Mouse (Mus musculus) kidney, postnatal 36 days (tissue): ENCODE results near the gene Hebp1.

Source experiments
- DNase-seq, 2 experiments: peaks; one replicate each; pipeline ENCODE4 v3.0.0; 2021 to 2022; ENCODE audit warnings: mixed read lengths in 2 of 2

Hebp1 gene

DNA sequence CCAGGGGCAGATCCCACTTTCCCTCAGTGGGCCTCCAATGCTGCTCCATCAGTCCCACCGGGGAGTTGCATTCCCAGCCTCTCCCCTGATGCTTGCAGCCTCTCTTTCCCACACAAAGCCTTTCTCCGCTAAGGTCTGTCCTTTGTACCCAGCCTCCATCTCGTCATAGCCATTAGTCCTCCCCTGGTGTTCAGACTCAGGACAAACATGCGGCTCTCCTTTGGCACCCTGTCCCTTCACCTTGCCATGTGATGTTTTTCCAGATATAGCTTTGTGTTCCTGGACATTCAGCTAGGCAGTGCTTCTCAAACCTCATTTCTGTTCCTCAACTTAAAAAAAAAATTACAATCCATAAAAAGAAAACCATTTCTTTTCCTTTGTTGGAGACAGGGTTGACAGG, 39.3 kb downstream of the Hebp1 start:
- peak in 1 of 2 experiments; percentile 19 for DNase-seq

DNA sequence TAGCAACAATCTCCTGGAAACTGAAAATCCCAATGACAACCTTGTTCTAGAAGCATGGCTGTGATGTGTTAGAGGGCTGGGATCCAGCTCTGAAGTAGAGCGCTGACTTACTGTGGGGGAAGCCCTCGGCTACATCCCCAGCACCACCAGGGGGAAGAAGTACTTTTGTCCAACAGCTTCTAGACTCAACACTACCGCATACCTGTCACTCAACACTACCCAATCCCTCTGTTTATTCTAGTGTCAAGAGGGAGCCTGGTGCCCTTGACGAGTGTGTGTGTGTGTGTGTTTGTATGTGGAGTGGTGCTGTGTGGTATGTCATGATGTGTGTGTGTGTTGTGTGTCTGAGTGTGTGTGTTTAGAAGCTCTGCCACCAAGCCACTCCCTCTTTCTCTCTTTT, 40.3 kb downstream of the Hebp1 start:
- no peak for DNase-seq

DNA sequence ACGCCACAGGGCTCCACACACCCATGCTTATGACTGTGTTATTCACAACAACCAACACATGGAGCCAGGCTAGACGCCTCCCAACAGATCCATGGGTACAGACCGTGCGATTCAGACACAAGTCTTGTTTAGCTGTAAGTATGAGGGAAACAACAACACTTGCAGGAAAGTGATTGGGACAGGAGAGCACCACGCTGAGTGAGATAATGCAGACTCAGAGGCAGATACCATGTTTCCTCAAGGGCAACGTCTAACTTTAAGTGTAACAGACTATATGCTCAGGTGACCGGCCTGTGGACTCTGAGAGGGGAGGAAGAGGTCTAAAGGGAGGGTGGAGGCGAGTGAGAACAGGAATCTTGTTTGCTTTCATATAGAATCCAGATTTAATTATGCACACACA, 41.2 kb downstream of the Hebp1 start:
- no peak for DNase-seq

DNA sequence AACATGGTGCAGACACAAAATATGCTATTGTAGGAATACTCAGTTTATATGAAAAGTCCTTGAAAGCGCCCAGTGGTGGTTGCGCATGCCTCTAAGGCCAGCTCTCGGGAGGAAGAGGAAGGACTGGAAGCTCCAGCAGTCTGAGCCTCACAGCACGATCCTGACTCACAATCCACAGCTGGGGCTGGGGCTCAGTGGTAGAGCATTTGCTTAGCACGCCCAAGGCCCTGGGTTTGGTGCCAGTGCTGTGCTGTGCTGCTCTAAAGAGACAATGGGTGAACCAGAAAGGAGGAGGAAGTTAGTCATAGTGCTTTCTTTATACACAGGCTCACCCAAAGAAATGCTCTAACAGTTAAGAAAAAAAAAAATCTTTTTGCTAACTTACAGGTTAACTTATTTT, 44.1 kb downstream of the Hebp1 start:
- DNase-seq: no peak

DNA sequence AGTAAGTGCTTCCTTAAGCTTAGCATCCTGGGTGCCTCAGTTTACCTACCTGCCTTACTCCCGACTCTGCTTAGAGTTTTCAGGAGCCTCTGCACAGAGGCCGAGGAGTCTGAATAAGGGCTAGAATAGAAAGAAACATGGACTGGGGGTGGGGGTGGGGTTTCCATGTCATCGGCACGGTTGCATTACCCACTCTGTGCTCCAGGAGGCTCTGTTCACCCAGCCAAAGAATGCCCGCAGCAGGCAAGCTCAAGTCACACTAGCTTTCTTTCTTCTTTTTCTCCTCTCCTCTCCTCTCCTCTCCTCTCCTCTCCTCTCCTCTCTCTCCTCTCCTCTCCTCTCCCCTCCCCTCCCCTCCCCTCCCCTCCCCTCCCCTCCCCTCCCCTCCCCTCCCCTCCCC, 47.5 kb downstream of the Hebp1 start:
- DNase-seq: peak in 1 of 2 experiments; percentile 55

DNA sequence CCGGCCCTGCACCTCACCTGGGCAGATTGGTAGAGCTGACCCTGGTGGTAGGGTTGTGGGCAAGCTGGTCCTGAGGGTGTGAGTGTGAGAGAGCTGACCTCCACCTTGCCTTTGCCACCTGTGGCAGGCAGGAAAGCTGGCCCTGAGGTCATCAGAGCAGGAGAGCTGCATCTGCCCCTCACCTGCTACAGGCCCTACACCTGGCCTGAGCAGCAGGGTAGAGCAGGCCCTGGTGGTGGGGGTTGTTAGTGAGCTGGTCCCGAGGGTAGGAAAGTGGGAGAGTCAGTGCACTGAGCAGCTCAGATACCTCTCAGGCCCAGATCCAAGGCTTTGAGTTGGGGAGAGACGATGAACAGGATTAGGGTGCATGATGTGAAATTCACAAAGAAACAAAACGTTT, 48.1 kb downstream of the Hebp1 start:
- DNase-seq: no peak

DNA sequence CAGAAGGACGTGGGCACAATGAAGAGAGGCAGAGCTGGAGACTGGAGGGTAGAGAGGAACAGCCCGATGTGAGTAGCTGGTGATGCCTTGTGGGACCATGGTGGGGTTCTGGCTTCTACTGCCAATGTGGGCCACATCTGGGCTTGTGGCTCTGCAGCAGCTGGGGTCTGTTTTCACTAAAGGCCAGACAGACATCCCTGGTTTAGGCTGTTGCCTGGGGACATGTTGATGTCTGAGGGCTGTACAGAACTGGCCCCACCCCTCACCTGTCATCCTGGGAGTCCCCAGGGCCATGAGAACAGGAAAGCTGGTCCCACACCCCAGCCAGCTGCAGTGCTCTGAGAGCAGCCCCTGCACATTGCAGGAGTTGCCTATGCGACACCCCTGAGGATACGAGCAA, 48.6 kb downstream of the Hebp1 start:
- no peak for DNase-seq

DNA sequence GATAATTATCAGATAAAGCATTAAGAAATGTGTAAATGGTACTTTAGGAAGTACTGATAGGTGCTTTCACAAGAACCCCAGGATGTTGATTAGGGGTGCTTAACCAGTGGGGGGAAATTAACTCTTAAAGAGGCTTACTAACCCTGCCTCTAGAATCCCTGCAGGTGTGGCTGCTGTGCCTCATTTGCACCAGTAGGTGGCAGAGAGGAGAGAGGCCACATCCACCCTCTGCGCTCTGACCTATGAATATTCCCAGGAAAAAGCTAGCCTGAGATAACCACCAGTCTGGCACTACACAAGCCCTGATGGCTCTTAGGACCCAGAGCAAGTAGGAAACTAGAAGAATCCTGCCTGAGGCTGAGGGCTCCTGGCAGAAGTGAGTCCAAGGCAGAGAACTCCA, 49.3 kb downstream of the Hebp1 start:
- peak; percentile 29 to 66 for DNase-seq

DNA sequence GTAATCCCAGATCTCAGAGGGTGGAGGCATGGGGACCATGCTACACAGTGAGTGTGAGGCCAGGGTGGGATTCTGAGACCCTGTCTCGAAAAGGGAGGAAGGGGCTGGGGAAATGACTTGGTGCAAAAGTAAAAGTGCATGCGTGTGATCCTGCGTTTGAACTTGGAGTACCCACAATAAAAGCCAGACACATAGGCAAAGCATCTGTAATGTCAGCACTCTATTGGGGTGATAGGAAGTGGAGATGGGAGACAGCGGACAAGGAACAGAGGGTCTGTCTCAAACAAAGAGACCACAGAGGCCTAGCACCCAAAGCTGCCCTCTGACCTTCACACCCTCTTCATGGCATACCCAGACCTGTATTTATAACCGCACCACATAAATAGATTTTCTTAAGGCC, 51.8 kb downstream of the Hebp1 start:
- DNase-seq: no peak

DNA sequence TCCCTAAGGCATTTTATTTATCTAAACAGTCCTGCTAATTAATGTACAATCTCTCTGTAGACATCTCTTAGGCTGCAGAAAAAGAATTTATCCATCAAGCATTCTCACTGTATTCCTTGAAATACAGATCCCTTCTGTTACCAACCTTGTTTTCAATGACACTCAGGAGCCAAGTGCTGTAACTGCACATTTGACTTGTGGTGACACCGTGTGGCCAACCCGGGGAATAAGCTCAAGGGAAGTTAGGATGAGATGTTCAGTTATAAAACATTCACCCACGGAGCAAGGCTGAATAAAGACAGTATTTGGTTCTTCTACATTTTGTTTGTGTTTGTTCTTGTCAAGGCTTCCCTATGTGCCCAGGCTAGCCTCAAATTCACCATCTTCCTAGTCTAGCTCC, 53.3 kb downstream of the Hebp1 start:
- peak; percentile 32 to 52 for DNase-seq

DNA sequence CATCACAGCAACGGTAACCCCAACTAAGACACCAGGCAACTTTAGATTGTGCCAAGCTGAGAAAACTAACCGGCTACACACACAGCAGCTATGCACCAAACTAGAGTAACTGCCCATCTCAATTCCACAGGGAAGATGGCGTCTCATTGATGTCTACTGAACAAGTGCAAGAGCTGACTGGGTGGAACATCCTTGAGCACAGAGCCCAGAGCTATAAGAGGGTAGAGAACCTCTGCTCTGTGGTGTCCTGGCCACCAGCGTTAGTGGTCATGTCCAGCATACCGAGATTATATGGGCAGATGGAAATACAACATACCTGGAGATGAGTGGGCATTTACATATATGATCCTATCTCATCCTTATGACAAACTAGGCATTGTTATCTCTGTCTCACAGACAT, 54.7 kb downstream of the Hebp1 start:
- no peak for DNase-seq

DNA sequence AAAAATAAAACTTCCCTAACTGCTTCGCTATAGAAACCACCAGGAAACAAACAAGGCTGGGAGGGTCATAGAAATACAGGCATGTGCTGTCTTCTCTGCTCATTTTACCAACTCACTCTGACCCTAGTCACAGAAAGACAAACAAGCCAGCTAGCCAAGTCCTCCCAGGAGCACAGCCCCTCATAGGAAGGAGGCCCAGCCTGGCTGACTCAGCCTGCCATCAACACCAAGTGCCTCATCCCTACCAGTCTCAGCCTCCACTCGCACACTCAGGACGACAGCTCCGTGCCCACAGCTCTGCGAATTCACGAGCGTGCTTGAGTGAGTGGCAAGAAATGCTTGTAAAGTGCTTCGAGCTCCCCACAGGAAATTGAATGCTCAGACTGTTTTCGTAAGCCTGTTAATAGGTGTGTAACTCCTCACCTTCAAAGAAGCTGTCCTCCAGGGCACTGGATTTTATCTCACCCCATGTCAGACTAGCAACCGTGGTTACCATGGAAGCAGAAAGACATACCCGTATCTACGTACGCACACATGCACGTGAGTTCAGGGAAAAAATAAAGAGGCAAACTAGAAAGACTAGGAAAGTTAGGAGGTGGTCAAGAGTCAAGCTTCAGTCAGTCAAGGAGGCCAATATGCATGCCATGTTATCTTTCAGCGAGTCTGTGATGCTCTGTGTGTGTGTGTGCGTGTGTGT, 56.2 kb downstream of the Hebp1 start:
- DNase-seq: no peak

DNA sequence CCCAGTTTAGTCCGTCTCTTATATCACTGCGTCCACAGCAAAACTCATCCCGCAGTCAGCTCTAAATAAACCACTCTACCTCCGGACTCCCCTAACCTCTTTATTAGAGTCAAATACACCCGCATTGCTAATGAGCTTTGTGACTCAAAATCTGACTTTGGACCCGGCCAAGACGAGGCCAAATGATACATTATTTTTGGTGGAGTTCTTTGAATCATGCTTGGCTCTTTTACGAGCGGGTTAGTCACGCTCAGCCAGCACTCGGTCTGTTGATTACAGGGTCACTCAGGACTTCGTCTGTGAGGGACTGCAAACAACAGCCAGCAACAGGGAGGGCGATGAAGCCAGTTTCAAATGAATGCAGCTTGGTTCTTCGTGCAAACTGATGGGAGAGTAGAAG, 59.1 kb downstream of the Hebp1 start:
- no peak for DNase-seq

DNA sequence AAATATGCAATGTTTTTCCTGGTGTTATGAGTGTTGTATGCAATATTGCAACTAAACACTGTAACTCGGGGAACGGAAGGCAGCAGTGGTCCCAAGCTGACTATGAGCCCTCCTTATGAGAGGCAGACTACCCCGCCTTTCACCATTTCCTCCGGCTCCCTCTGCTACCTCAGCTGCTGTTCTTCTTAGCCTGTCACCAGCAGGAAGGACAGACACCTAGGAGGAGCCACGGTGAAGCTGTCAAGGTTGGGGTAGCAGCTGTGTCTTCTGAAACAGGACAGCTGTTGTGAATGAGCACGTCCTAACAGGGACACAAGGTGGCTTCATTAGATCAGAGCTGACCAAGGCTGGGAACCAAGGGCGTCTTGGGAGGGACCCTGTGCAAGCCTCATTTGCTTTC, 59.6 kb downstream of the Hebp1 start:
- no peak for DNase-seq

DNA sequence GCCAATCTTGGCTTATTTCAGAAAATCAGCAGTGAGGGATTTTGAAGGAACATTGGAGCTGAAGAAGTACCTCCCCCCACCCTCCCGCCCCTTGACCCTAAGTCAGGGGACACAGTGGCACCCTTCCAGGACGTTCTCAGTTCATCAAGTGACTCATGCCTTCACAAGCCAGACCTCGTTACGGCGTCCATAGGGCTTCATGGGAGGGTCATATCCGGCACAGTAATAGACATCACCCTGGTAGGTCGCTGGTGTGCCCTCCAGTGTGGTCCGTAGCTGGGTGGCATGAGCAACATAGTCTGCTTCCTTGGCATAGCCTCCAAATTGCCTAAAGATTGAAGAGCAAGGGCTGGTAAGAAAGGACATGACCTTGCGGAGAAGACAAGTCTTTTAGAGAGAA, 60.1 kb downstream of the Hebp1 start:
- peak; percentile 20 to 43 for DNase-seq

DNA sequence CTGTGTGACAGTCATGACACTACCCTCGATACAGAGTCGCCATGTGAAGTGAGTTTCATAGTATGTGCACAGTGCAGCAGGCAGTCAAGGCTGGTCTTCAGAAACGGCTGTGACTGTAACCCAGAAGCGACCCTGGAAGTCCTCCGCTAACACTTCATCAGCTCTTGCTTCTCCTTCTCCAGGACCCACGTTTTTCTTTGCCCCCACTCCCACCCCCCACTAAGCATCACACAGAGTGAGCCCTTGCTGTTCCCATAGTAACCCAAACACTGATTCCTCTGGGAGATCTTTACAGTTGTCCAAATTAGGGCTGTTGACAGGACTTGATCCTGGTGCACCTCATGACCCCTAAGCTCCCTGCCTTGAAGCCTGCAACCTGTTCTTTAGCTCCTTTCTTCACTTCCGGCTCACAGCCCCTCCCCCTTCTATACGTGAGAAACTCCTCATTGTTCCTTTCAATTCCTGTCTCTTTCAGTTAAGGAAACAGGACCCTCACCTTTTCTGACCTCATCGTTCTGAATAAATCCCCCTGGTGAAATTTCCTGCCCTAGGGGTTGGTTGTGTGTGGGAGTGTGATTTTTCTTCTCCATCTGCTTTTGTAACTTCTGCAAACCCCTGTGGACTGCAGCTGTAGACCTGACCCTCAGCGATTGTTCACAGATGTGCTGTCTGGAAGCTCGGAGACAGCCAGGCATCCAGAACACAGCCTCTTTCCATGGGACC, 61.2 kb downstream of the Hebp1 start:
- no peak for DNase-seq

DNA sequence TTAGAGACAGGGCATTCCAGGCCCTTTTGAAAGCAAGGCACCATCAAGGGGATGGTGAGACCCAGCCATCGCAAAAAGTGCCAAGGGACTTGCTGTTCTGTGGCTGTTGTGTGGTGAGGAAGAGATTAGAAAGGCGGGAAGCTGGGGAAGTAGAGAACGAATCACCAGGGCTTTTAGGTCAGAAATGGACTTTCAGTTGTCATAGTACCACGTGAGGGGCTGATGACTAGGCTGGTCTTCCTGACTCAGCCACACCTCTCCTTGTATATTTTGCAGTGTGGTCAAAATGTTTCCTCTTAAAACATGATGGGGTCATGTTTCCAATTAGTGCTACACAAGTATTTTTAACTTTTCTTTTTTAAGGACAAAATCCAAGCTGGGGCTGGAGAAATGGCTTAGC, 62.1 kb downstream of the Hebp1 start:
- no peak for DNase-seq

DNA sequence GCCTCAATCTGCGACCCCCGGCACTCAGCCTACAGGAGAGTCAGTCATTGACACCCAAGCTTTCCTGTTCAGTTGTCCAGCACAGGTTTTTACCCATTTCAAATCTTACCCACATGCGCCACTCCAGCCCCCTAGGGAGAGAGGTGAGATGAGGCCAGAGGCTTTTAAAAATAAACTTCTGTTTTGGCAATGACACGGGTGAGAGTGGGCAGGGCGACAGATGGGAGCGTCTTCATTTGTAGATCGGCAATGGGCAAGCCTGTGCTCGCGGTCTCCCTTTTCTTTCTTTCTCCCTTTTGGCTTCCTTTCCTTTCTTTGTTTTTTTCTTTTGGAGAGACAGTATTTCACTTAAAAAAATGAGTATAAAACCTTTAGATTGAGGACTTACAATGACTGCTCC, 64.3 kb downstream of the Hebp1 start:
- DNase-seq: no peak

DNA sequence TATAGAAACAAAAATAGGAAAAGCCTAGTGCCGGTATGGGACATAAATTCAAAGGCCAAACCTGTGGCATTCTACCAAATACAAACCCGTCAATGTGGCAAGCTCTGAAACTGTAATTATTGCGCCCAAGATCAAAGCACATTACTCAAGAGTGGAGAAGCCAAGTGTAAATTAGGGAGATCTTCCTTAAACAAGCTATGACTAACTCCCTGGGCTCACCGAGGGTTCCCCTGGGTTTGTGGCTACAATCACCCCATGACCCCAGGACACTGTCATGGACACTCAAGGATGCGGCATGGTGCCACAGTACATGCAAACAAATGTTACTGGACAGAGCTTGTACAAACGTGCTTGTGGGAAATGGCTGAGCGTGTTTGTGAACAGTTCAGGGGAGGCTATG, 64.7 kb downstream of the Hebp1 start:
- DNase-seq: no peak

DNA sequence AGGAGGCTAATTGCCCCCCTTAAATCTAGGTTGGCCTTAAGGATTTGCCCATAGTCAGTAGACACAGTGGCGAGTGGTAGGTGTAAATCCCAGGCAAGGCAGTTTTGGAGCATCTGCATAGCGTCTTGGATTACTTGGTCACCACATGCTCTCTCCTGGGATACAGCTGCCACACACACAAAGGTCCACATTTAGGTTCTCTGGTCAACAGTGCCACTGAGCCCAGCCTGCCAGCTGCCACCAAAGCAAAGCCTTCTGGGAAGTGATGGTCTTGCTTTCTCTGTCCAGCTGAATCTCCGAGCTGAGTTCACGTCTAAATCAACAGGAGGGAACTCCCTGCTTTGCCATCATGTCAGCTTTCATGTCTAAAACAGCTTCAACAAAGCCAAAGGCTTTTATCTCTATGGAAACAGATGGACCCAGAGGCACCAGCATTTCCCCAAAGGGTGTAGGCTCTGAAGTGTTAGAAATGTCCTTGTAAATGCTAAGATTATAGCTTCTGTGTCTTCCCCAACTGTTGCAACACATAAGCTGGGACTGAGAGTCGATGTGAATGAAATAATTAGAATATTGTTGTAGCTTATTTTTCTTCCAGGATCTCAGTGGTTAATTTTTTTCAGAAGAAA, 73.0 kb downstream of the Hebp1 start:
- no peak for DNase-seq

DNA sequence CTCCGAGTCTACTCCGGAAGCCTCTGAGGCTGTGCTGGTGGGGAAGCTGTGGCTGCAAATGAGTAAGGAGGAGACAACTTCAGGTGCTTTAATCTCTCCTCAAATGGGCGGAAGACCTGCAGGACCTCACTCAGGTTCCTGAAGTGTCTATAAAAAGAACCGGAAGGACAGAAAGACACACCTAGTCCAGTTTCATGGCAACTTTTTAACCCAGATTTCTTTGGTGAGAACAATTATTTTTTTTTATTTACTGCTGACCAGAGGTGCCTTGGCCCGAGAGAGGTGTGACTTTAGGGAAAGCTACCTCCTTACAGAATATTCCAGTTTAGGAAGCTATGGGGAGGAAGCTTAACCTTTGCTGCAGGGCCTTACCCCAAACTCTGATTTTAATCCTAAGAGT, 79.6 kb downstream of the Hebp1 start, which contains the start of gene Gprc5d:
Gene Gprc5d (minus strand): TSS at position 101 of the 400 bp plus-strand sequence.
- DNase-seq: no peak

DNA sequence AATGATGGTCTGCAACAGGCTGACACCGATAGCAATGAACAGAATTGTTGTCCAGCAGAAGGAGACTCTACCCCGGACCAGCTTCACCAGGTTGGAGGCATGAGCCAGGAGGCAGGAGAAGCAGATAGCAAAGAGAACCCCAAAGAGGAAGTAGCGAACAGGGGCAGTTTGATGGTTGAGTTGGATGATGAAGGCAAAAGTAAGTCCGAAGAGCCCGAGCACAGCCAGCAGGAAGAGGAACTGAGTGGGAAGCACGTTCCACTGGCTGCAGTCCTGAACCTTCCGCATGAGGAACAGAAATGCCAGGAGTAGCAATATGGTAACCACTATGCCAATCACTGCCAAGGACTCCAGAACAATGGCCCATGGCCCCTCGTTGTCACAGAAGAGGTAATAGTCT, 81.3 kb downstream of the Hebp1 start:
- no peak for DNase-seq

DNA sequence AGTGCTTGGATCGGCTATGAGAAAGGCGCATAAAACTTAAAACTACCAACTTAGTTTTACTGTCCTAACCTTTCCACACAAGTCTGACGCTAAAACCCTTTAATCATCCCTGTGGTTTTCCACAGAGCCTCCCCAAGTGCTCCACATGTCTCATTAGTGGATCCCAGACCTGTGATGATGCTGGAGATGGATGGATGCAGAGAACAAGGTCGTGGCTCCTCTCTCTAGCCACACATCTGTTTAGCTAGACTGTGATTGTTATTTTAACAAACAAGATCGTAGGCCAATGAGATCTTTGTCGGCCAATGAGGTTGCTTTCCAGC, 84.7 kb downstream of the Hebp1 start:
- DNase-seq: no peak

DNA sequence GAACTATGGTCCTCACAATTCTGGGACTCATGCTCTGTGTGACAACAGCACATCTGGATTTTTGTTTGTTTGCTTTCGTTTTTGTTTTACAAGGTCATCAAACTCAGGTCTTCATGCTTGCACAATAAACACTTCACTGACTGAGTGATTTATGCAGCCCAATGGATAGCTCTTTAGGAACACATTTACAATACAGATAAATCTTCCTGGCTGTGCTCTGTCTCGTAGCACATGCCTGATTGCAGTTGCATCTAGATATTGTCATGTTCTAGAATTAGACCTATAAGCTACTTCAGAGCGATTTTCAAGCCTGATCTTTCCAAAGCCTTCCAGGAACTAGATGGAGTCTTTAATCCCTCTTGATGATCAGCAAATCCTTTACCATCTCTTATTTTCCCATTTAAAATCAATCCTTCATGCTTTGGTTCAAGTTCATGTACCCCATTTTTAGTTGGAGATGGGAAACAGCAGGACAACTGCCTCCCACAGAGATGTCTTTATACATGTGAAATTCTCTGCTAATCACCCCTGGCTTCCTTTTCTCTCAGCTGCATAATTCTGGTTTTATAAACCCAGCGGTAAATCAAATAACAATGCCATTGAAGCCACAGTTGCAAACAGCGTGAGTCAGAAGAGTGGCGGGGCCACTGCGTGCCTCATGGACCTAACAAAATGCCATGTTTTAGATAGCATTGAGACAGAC, 85.3 kb downstream of the Hebp1 start:
- no peak for DNase-seq
